Mouse (Mus musculus): ENCODE data around the gene Nemf.

DNA sequence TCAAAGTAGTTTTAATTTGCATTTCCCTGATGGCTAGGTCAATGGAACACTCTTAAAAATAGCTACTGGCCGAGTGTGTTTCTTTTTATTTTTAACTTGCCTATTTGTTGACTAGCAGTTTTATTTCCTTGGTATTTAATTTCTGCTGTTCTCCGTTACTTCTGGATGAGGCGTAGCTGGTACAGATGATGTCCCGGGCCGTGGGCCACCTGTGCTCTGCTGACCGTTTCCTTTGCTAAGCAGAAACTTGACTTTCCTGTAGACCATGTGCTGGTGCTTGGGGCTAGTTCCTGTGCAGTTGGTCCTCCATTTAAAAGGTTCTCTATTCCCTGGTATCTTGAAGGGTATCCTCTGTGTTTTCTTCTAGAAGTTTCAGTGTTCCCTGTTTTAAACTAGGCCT is 64.6 kb downstream of the Nemf start:
- TF ChIP-seq POLR2A (IDR thresholded peaks at IDR 0.05; ENCODE audit: control insufficient read depth, low read depth, low read length) (no peak), CTCF (IDR thresholded peaks at IDR 0.05; ENCODE audit: control insufficient read depth, insufficient read depth, insufficient replicate concordance, low read depth, low read length) (no peak)
